Mouse (Mus musculus) gastrocnemius, postnatal 36 days (tissue): ENCODE measurements around the gene Gm26657. TPM values are rescaled to one million over a fixed set of nuclear protein-coding genes. Genes with fewer than 3 reads are reported as not detected.

Experiments used
- DNase-seq, 2 experiments: peaks; one replicate each; pipeline ENCODE4 v3.0.0; 2022
- intact Hi-C: fragments of 180-260 bp; cut with DNase I; formaldehyde crosslinking; loops from one replicate; pipeline ENCODE4 v1.15.1; 2025
- long read RNA-seq, 2 experiments: library from polyadenylated mRNA; stranded (forward); transcript quantifications; one replicate each; pipeline ENCODE4 v2.0.0; 2021
- total RNA-seq, 2 experiments: library from RNA; stranded (reverse); gene quantifications; 2 replicates each; pipeline ENCODE4 v1.2.3; 2021

The Gm26657 gene
- not detected for total RNA-seq
- long read RNA-seq, experiment 1: 0 reads
- long read RNA-seq, experiment 2: 0 reads

GRCm38 (mm10) chr4:56740020-56740485, at the start of gene Gm26657:
Gm26657 (plus strand) TSS chr4:56740070.
- intact Hi-C loops: no loop called here
- DNase-seq: no peak

- DNase-seq: no peak
- intact Hi-C loops: no loop called here
Measured at GRCm38 (mm10) chr4:56696401-56696800, 43.5 kb upstream of the Gm26657 start.

GRCm38 (mm10) chr4:56698671-56699070, 41.2 kb upstream of the Gm26657 start:
- DNase-seq: no peak
- intact Hi-C loops: no loop called here

GRCm38 (mm10) chr4:56702234-56702633, 37.6 kb upstream of the Gm26657 start:
- DNase-seq: peak in 1 of 2 experiments; percentile 33
- intact Hi-C loops: no loop called here

GRCm38 (mm10) chr4:56713155-56713554, 26.7 kb upstream of the Gm26657 start:
- DNase-seq: no peak

GRCm38 (mm10) chr4:56716801-56717200, 23.1 kb upstream of the Gm26657 start:
- no peak for DNase-seq
- intact Hi-C loops: no loop called here

More at GRCm38 (mm10) chr4:56713155-56713554, 26.7 kb upstream of the Gm26657 start:
- intact Hi-C loops: no loop called here

GRCm38 (mm10) chr4:56717932-56718331, 21.9 kb upstream of the Gm26657 start:
- DNase-seq: no peak
- intact Hi-C loops: no loop called here

GRCm38 (mm10) chr4:56718573-56719442, 21.1 kb upstream of the Gm26657 start:
- intact Hi-C loops: no loop called here
- no peak for DNase-seq

GRCm38 (mm10) chr4:56719456-56719855, 20.4 kb upstream of the Gm26657 start:
- no peak for DNase-seq
- intact Hi-C loops: no loop called here

- intact Hi-C loops: no loop called here
- no peak for DNase-seq
Measured at GRCm38 (mm10) chr4:56720403-56720802, 19.5 kb upstream of the Gm26657 start.

- DNase-seq: no peak
- intact Hi-C loops: no loop called here
Measured at GRCm38 (mm10) chr4:56721469-56721868, 18.4 kb upstream of the Gm26657 start.

- intact Hi-C loops: no loop called here
- no peak for DNase-seq
Measured at GRCm38 (mm10) chr4:56722346-56722745, 17.5 kb upstream of the Gm26657 start.

- intact Hi-C loops: no loop called here
- DNase-seq: no peak
Measured at GRCm38 (mm10) chr4:56723237-56723636, 16.6 kb upstream of the Gm26657 start.

- DNase-seq: no peak
- intact Hi-C loops: no loop called here
Measured at GRCm38 (mm10) chr4:56725839-56726238, 14.0 kb upstream of the Gm26657 start.

- DNase-seq: no peak
- intact Hi-C loops: no loop called here
Measured at GRCm38 (mm10) chr4:56740611-56741010, 741 bp downstream of the Gm26657 start.

- DNase-seq: no peak
- intact Hi-C loops: no loop called here
Measured at GRCm38 (mm10) chr4:56741041-56741493, 1.2 kb downstream of the Gm26657 start, which contains the start of gene Actl7b. Actl7b (minus strand) TSS chr4:56741443.

GRCm38 (mm10) chr4:56742698-56743097, 2.8 kb downstream of the Gm26657 start:
- no peak for DNase-seq
- intact Hi-C loops: no loop called here

GRCm38 (mm10) chr4:56743363-56744195, 3.7 kb downstream of the Gm26657 start, which contains the start of gene Actl7a:
Actl7a (plus strand) TSS chr4:56743413.
- no peak for DNase-seq
- intact Hi-C loops: no loop called here

GRCm38 (mm10) chr4:56746345-56746744, 6.5 kb downstream of the Gm26657 start:
- intact Hi-C loops: no loop called here
- no peak for DNase-seq

GRCm38 (mm10) chr4:56747456-56747855, 7.6 kb downstream of the Gm26657 start:
- DNase-seq: no peak
- intact Hi-C loops: no loop called here

- no peak for DNase-seq
- intact Hi-C loops: no loop called here
Measured at GRCm38 (mm10) chr4:56756021-56756420, 16.2 kb downstream of the Gm26657 start.
